Mouse (Mus musculus) embryonic stem cell, embryonic (primary cell): ENCODE results near the gene Ptgis.

Experiments used
- CTCF ChIA-PET, 4 experiments: fragments of 300-600 bp in 2 of 4; fragments of 350-600 bp in 2 of 4; sonication (Branson Sonifier 250); formaldehyde crosslinking; loops; one replicate each; lab custom pipeline; 2022; ENCODE audit warnings: inconsistent platforms in 2 of 4; lab: Charles Lee
- POLR2A ChIA-PET, 4 experiments: fragments of 300-600 bp in 2 of 4; fragments of 350-600 bp in 2 of 4; sonication (Branson Sonifier 250); formaldehyde crosslinking; loops; one replicate each; lab custom pipeline; 2022; ENCODE audit warnings: antibody characterized with exemption in 4 of 4, inconsistent platforms in 1 of 4; lab: Charles Lee

The Ptgis gene

DNA sequence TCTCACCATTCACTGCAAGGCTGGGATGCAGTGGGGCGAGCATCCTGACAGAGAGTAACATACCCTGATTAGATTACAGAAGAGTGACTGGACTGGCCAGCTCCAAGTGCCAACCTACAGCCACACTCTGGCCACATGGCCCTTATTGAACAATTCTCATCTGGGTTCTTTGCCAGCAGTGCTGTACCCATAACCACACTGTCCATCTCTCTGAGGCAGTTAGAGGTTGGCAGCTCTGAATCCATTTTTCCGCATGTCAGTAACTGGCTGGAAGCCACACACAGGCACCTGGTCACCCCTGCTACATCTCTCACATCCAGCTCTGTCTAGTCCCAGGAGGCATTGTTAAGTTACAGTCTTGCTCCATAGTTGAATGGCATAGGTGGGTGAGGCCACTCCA lies 96.5 kb downstream of the Ptgis start:
- ChIA-PET CTCF (interaction anchor here in 2 of 4 experiments (0.6 to 1.0 kb wide), 2 partner anchors 17 to 69 kb away, joined by 4 to 5 read pairs; no protein-coding TSS in a partner anchor), POLR2A (interaction anchor here in 2 of 4 experiments (0.6 to 2.3 kb wide), 10 partner anchors 17 to 104 kb away, joined by 3 to 7 read pairs (median 4); no protein-coding TSS in a partner anchor)

DNA sequence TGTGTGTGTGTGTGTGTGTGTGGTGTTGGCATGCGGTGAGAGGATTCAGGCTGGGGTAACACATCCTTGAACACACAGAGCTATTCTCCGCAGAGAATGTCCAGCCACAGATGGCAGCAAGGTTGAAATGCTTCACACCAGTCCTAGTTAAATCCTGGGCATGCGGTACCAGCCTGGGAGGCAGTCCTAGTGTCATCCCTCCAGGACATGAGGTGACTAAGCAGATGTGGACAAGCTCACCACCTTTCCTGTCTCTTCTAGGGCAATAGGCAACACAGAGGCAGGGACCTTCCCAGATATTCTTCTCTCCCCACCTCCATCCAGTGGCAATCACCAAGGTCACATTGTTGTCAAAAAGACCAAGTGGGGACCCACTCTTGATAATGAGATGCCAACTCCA lies 98.1 kb downstream of the Ptgis start:
- POLR2A ChIA-PET = interaction anchor here in 1 of 4 experiments (0.6 kb wide), 1 partner anchor 152 kb away, joined by 6 read pairs; no protein-coding TSS in a partner anchor
- CTCF ChIA-PET = no interaction called here

GRCm38 (mm10) chr2:167141810-167142209 lies 98.6 kb downstream of the Ptgis start:
- CTCF ChIA-PET = no interaction called here
- POLR2A ChIA-PET = no interaction called here
